Mouse (Mus musculus) embryonic stem cell, embryonic (primary cell): ENCODE measurements around the gene Necab3.

Experiments used
- CTCF ChIA-PET, 4 experiments: fragments of 300-600 bp in 2 of 4; fragments of 350-600 bp in 2 of 4; sonication (Branson Sonifier 250); formaldehyde crosslinking; loops; one replicate each; lab custom pipeline; 2022; ENCODE audit warnings: inconsistent platforms in 2 of 4; lab: Charles Lee
- POLR2A ChIA-PET, 4 experiments: fragments of 300-600 bp in 2 of 4; fragments of 350-600 bp in 2 of 4; sonication (Branson Sonifier 250); formaldehyde crosslinking; loops; one replicate each; lab custom pipeline; 2022; ENCODE audit warnings: antibody characterized with exemption in 4 of 4, inconsistent platforms in 1 of 4; lab: Charles Lee

The Necab3 gene

GRCm38 (mm10) chr2:154543567-154544347 is 14.9 kb downstream of the Necab3 start:
- ChIA-PET CTCF (interaction anchor here (0.5 to 2.1 kb wide), 7 partner anchors 8 to 243 kb away, joined by 3 to 6 read pairs (median 3); partner anchors contain the start of gene Actl10 (in 2 of the 4)), POLR2A (interaction anchor here (0.7 to 28.3 kb wide), 22 partner anchors 2 to 803 kb away, joined by 3 to 479 read pairs (median 4); partner anchors contain the start of genes Actl10 (in 2 of the 4), 1700003F12Rik (in 1 of the 4), E2f1 (in 1 of the 4) and Necab3 (in 1 of the 4))

- ChIA-PET POLR2A (interaction anchor here (0.7 to 28.3 kb wide), 23 partner anchors 4 to 169 kb away, joined by 3 to 479 read pairs (median 4); partner anchors contain the start of genes Actl10 (in 3 of the 4), 1700003F12Rik (in 1 of the 4), Cdk5rap1 (in 1 of the 4) and E2f1 (in 1 of the 4)), CTCF (interaction anchor here (0.6 to 3.3 kb wide), 7 partner anchors 8 to 446 kb away, joined by 3 to 15 read pairs (median 3); partner anchors contain the start of gene Actl10 (in 2 of the 4))
These were observed 17.1 kb downstream of the Necab3 start for GRCm38 (mm10) chr2:154541630-154542029.

- ChIA-PET CTCF (interaction anchor here (0.6 to 3.3 kb wide), 30 partner anchors 10 to 174 kb away, joined by 3 to 25 read pairs (median 4); partner anchors contain the start of genes Actl10 (in 2 of the 4), Pxmp4 (in 1 of the 4) and Snta1 (in 1 of the 4)), POLR2A (interaction anchor here (0.5 to 28.3 kb wide), 32 partner anchors 4 to 593 kb away, joined by 3 to 479 read pairs (median 4); partner anchors contain the start of genes Actl10 (in 3 of the 4), 1700003F12Rik (in 1 of the 4), E2f1 (in 1 of the 4) and Necab3 (in 1 of the 4))
These were observed 19.0 kb downstream of the Necab3 start for GRCm38 (mm10) chr2:154539720-154540119.

GRCm38 (mm10) chr2:154538710-154539109 is 20.0 kb downstream of the Necab3 start:
- POLR2A ChIA-PET = interaction anchor here in 3 of 4 experiments (1.1 to 28.3 kb wide), 13 partner anchors 3 to 177 kb away, joined by 3 to 479 read pairs (median 10); partner anchors contain the start of genes Actl10 (in 3 of the 3), 1700003F12Rik (in 1 of the 3), E2f1 (in 1 of the 3) and Necab3 (in 1 of the 3)
- CTCF ChIA-PET = interaction anchor here in 3 of 4 experiments (0.5 to 2.4 kb wide), 10 partner anchors 10 to 127 kb away, joined by 3 to 9 read pairs (median 5); no protein-coding TSS in a partner anchor

DNA sequence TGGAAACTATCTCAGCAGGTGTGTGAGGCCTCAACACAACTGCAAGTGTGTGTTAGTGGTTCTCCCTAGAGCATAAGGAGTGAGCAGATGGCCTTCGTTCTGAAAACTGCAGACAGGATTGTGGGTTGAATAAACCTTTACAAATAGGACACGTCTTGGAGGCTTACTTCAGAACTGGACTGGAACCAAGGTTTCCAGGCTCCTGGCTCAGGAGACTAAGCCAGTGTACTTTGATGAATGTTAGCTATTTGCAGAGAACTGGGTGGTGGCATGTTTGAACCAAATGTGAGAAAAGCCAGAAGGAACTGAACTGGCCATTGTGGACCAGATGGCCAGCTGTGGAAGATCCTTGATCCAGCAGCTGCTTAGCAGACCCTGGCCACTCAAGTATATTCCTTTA is 20.4 kb downstream of the Necab3 start:
- ChIA-PET POLR2A (interaction anchor here in 2 of 4 experiments (0.5 to 28.3 kb wide), 13 partner anchors 3 to 113 kb away, joined by 3 to 479 read pairs (median 8); partner anchors contain the start of genes Actl10 (in 2 of the 2), 1700003F12Rik (in 1 of the 2), 4930519P11Rik (in 1 of the 2) and E2f1 (in 1 of the 2)), CTCF (interaction anchor here in 3 of 4 experiments (0.5 to 1.8 kb wide), 7 partner anchors 14 to 879 kb away, joined by 3 to 7 read pairs (median 4); no protein-coding TSS in a partner anchor)

- POLR2A ChIA-PET = interaction anchor here in 2 of 4 experiments (0.5 to 28.3 kb wide), 12 partner anchors 11 to 109 kb away, joined by 3 to 479 read pairs (median 4); partner anchors contain the start of genes 1700003F12Rik (in 1 of the 2), Actl10 (in 1 of the 2), E2f1 (in 1 of the 2) and Necab3 (in 1 of the 2)
- CTCF ChIA-PET = interaction anchor here in 2 of 4 experiments (0.7 to 1.1 kb wide), 4 partner anchors 9 to 109 kb away, joined by 3 read pairs; no protein-coding TSS in a partner anchor
These were observed 23.9 kb downstream of the Necab3 start for GRCm38 (mm10) chr2:154534704-154535270.

GRCm38 (mm10) chr2:154532888-154533287 is 25.8 kb downstream of the Necab3 start:
- CTCF ChIA-PET = interaction anchor here (0.6 to 1.7 kb wide), 11 partner anchors 9 to 1530 kb away, joined by 3 to 24 read pairs (median 3); no protein-coding TSS in a partner anchor
- POLR2A ChIA-PET = interaction anchor here (0.6 to 28.3 kb wide), 26 partner anchors 8 to 1401 kb away, joined by 3 to 479 read pairs (median 3); partner anchors contain the start of genes 1700003F12Rik (in 1 of the 4), Actl10 (in 1 of the 4), E2f1 (in 1 of the 4) and Necab3 (in 1 of the 4)

DNA sequence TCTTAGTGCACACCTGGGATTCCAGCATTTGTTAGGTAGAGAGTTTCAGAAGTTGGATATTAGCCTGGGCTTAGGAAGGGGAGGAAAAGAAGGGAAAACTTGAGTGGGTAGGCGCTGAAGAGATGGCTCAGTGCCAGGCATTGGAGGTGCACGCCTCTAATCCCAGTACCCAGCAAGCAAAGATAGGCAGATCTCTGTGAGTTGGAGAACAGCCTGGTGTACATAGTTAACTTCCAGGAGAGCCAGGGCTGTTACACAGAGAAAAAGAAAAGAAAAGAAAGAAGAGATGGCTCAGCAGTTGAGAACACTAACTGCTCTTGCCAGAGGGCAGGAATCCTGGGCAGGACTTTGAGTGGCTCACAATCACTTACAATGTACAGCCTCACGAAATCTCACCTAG is 32.2 kb downstream of the Necab3 start:
- CTCF ChIA-PET = no interaction called here
- POLR2A ChIA-PET = interaction anchor here in 1 of 4 experiments (5.0 kb wide), 1 partner anchor 13 kb away, joined by 24 read pairs; no protein-coding TSS in a partner anchor

- ChIA-PET POLR2A (interaction anchor here in 2 of 4 experiments (0.8 to 5.0 kb wide), 7 partner anchors 10 to 103 kb away, joined by 3 to 24 read pairs (median 8); no protein-coding TSS in a partner anchor), CTCF (interaction anchor here in 2 of 4 experiments (0.5 to 1.1 kb wide), 2 partner anchors 40 to 126 kb away, joined by 3 to 4 read pairs; no protein-coding TSS in a partner anchor)
These were observed 33.4 kb downstream of the Necab3 start for GRCm38 (mm10) chr2:154525285-154525684.

DNA sequence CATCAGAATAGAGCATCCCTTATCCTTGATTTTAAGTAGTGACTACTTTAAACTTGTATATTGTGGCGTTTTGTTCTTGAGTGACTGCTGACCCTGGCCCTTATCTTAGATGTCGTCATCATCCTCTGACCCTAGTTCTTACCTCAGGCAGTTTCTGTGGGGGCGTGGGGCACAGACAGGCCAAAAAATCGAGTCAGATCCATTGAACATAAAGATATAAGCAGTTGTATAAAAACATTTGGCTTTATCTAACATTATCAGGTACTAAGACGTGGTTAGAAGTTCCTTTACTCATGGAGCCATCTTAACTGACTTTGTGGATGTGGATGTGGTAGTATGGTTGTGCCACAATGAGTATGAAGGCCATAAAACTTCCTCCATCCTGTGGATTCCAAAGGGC is 36.4 kb downstream of the Necab3 start:
- ChIA-PET POLR2A (interaction anchor here in 2 of 4 experiments (0.6 to 5.0 kb wide), 3 partner anchors 10 to 45 kb away, joined by 3 to 24 read pairs (median 7); no protein-coding TSS in a partner anchor), CTCF (interaction anchor here in 1 of 4 experiments (0.5 kb wide), 1 partner anchor 1173 kb away, joined by 4 read pairs; no protein-coding TSS in a partner anchor)

- ChIA-PET CTCF (interaction anchor here in 1 of 4 experiments (0.6 kb wide), 1 partner anchor 953 kb away, joined by 3 read pairs; no protein-coding TSS in a partner anchor), POLR2A (interaction anchor here in 1 of 4 experiments (0.9 to 5.0 kb wide), 3 partner anchors 18 to 22 kb away, joined by 3 to 24 read pairs (median 5); no protein-coding TSS in a partner anchor)
These were observed 37.2 kb downstream of the Necab3 start for GRCm38 (mm10) chr2:154521449-154521848.

DNA sequence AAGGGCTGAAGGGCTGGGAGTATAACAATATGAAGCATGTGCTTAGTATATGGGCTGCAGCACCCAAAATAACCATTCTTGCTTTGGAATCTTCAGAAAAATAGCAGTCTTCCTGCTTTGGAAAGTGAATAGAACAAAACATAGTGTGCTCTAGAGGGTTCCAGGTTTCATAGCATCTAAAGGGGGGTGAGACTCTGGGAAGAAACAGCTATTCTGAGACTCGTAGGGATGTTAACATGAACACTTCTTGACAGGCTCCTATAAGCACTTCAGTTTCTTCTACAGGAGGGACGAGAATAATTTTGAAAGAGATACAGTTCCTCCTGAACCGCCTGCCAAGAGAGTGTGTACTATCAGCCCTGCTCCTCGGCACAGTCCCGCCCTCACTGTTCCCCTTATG is 41.3 kb downstream of the Necab3 start:
- ChIA-PET POLR2A (interaction anchor here in 2 of 4 experiments (0.6 to 3.5 kb wide), 12 partner anchors 10 to 118 kb away, joined by 3 to 16 read pairs (median 3); no protein-coding TSS in a partner anchor), CTCF (interaction anchor here in 1 of 4 experiments (1.2 kb wide), 1 partner anchor 24 kb away, joined by 4 read pairs; no protein-coding TSS in a partner anchor)

DNA sequence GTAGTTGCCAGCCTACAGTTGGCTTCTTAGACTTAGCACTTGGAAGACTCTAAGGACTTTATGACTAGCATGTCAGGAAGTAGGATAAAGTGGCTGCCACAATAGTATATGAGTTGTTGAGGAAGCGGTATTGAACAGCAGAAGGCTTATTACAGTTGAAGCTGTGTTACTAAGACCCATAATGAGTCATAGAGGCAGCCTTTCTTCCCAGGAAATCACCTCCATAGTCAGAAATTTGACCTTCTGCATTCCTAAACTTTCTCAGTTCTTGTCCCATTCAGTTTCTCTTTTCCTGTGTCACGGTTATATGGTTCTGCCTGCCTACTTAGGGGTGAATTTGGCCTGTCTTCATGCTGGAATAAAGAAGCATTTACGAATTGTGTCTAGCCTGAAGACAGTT is 41.7 kb downstream of the Necab3 start:
- ChIA-PET CTCF (interaction anchor here in 1 of 4 experiments (1.2 kb wide), 1 partner anchor 24 kb away, joined by 4 read pairs; no protein-coding TSS in a partner anchor), POLR2A (interaction anchor here in 2 of 4 experiments (0.9 to 3.5 kb wide), 11 partner anchors 10 to 95 kb away, joined by 3 to 16 read pairs (median 3); no protein-coding TSS in a partner anchor)

GRCm38 (mm10) chr2:154510141-154510540 is 48.5 kb downstream of the Necab3 start:
- ChIA-PET CTCF (no interaction called here), POLR2A (interaction anchor here in 1 of 4 experiments (0.7 to 3.6 kb wide), 11 partner anchors 9 to 83 kb away, joined by 3 to 19 read pairs (median 3); partner anchors contain the start of gene Actl10)

- ChIA-PET CTCF (interaction anchor here in 2 of 4 experiments (0.5 to 1.6 kb wide), 3 partner anchors 15 to 205 kb away, joined by 4 to 7 read pairs (median 7); no protein-coding TSS in a partner anchor), POLR2A (interaction anchor here in 2 of 4 experiments (0.9 to 3.7 kb wide), 15 partner anchors 8 to 81 kb away, joined by 3 to 30 read pairs (median 8); partner anchors contain the start of gene Cbfa2t2 (in 1 of the 2))
These were observed 50.2 kb downstream of the Necab3 start for GRCm38 (mm10) chr2:154508450-154508849.
